Mouse (Mus musculus): ENCODE measurements around the gene Trdmt1.
A peak's percentile ranks its signal among the peaks of the same experiment; 100 is the strongest.
"Not testable (repeated sequence)": the region's sequence is repeated elsewhere in the genome, so short reads cannot be mapped to it uniquely, and the experiment has no call there.

The Trdmt1 gene

GRCm38 (mm10) chr2:13544193-13544824 is at the start of gene Trdmt1:
Gene Trdmt1 (minus strand): TSS chr2:13544668.
- peak; percentile 86 for DNase-seq

DNA sequence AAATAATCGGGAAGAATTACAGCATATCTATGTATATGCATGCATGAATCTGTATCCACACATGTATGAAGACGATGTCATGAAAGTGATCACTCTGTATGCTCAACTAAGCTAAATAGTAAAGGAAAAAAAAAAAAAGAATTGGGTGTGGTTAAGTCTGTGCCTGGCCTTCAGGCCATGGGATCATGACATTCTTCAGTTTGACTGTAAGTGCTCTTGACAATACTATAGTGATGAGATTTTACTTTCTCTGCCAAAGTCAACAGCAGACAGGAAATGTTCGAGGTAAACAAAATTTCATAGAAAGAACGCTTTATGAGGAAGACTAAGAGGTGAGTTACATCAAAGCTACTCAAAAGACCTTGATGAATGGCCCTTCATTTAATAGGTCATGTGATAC is 48.9 kb upstream of the Trdmt1 start:
- DNase-seq, result no peak

- DNase-seq, result not testable (repeated sequence)
These were observed 39.3 kb upstream of the Trdmt1 start for GRCm38 (mm10) chr2:13583746-13584145.

GRCm38 (mm10) chr2:13582184-13582583 is 37.7 kb upstream of the Trdmt1 start:
- DNase-seq, result no peak

GRCm38 (mm10) chr2:13579991-13580390 is 35.5 kb upstream of the Trdmt1 start:
- no peak for DNase-seq

GRCm38 (mm10) chr2:13579315-13579714 is 34.8 kb upstream of the Trdmt1 start:
- no peak for DNase-seq

- no peak for DNase-seq
These were observed 34.1 kb upstream of the Trdmt1 start for GRCm38 (mm10) chr2:13578473-13579152.

GRCm38 (mm10) chr2:13577399-13577798 is 32.9 kb upstream of the Trdmt1 start:
- DNase-seq, result no peak

DNA sequence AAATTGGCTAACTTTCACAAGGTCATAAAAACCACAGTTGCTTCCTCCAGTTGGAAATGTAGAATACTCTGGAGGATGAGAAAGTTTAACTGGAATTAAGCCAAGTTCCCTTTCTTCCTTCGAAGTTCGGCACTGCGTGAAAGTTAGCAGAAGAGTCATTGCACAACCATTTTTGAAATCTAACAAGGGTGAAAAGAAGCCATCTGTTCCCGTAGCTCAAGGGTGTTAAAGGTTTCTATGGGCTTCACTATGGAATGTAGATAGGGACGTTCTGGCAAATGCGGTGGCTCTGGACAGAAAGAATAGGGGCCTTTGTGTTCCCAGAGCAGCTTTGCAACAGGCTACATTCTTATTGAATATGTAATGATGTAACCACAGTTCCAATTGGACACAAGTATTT is 31.5 kb upstream of the Trdmt1 start:
- DNase-seq, result no peak

- DNase-seq, result peak; percentile 85
These were observed 30.9 kb upstream of the Trdmt1 start for GRCm38 (mm10) chr2:13575287-13575801.

DNA sequence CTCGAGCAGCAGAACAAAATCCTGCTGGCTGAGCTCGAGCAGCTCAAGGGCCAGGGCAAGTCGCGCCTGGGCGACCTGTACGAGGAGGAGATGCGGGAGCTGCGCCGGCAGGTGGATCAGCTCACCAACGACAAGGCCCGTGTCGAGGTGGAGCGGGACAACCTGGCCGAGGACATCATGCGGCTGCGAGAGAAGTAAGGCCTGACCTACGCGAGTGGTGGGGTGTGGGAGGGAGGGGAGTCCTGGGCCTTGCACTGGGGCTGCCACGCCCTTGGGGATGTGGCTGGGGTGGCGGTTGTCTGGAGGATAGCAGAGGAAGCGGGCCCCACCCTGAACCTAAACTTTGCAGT is 30.3 kb upstream of the Trdmt1 start:
- DNase-seq, result no peak

GRCm38 (mm10) chr2:13574066-13574800 is 29.8 kb upstream of the Trdmt1 start:
- peak; percentile 62 for DNase-seq

GRCm38 (mm10) chr2:13573408-13574065 is 29.1 kb upstream of the Trdmt1 start, which contains the start of gene Vim:
Gene Vim (plus strand): TSS chr2:13573927.
- DNase-seq, result peak; percentile 76

GRCm38 (mm10) chr2:13572647-13573407 is 28.4 kb upstream of the Trdmt1 start:
- DNase-seq, result no peak

GRCm38 (mm10) chr2:13572101-13572553 is 27.7 kb upstream of the Trdmt1 start:
- no peak for DNase-seq

- DNase-seq, result no peak
These were observed 25.7 kb upstream of the Trdmt1 start for GRCm38 (mm10) chr2:13570122-13570521.

DNA sequence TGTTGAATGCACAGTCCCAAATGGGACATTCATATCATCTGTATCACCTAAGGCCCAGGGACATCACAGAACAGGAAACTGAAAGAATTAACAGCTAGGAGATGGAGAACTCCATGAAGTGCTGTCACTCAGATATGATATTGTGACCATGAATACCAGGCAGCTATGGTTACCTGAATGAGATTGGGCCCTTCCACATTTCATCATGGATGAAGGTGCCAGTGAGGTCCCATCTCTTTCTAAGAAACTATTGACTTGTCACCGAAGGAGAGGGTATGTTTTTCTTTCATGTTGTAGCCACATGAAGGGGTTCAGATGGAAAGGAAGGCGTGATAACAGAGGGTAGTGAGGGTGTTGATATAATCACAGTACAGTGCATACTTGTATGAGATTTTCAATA is 15.9 kb upstream of the Trdmt1 start:
- DNase-seq, result no peak

DNA sequence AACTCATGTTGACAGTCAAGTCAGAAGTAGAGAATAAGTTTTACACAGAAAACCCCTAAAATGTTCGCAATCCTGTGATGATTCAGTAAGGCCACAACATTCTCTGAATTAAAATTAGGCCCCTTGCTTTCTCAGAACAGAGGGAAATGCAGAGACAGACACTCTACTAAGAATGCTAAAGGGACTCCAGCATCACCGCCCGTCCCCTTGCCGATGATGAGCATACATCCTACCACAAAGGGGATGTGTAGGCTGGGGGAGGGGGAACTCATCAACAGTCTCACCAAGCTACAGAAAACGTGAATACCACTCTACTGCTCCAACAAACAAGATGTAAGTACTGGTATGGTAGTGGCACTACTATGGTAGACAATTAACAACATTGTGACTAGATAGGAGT is 15.3 kb upstream of the Trdmt1 start:
- DNase-seq, result no peak

- DNase-seq, result no peak
These were observed 14.8 kb upstream of the Trdmt1 start for GRCm38 (mm10) chr2:13559303-13559702.

DNA sequence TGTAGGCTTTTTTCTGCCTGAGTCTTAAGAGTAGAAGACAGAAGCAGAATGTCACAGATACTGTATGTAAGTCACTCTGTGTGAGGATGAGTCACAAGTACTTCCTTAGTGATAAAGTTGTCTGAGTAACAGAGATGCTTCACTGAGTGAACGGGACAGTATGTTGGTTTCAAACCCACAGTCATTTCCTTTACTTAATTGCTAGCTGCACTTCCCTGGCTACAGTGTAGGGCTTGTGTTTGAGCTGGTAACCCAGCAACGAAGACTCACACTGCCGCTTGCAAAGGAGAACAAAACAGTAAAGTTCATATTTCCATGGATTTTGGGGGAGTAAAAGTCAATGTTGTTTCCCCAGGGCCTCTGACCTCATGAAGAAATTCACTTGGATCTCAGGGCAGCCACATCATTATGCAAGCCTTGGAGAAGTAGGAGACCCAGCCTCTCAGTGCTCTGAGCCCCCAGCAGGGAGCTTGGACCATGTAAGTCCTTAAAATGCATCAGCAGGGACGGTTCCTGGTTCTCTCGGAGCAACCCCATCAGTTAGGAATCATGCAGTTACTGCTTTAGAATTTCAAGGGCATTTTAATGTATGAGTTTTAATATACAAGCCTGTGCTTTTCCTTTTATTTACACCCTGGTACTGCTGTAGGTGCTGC is 14.3 kb upstream of the Trdmt1 start:
- DNase-seq, result no peak

GRCm38 (mm10) chr2:13557145-13558030 is 12.9 kb upstream of the Trdmt1 start:
- DNase-seq, result no peak
